Mouse (Mus musculus) frontal cortex, postnatal 10 days (tissue): ENCODE measurements around the gene Anapc11.

ENCODE experiments used
- DNase-seq, 2 experiments: peaks; one replicate each; pipeline ENCODE4 v3.0.0; 2022; ENCODE audit warnings: low spot score in 2 of 2, mixed read lengths in 1 of 2

Anapc11 gene

DNA sequence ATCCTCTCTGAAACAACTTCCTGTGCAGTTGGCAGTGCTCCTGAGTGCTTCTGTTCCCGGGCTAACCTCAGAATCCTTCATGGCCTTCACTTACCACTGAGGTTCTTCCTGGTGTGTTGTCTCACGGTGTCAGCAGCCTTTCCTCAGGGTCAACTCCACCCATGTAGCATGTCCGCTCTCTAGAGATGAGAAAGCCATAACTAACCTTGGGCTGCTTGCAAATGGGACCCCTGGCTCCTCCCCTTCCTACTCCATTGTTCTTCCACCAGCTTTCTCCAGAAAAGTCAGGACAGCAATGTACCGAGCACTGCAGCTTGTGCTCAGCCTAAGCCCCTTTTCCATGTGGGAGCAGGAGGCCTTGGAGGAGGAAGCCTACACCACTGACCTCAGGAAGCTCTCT lies 8.5 kb downstream of the Anapc11 start:
- DNase-seq = no peak

DNA sequence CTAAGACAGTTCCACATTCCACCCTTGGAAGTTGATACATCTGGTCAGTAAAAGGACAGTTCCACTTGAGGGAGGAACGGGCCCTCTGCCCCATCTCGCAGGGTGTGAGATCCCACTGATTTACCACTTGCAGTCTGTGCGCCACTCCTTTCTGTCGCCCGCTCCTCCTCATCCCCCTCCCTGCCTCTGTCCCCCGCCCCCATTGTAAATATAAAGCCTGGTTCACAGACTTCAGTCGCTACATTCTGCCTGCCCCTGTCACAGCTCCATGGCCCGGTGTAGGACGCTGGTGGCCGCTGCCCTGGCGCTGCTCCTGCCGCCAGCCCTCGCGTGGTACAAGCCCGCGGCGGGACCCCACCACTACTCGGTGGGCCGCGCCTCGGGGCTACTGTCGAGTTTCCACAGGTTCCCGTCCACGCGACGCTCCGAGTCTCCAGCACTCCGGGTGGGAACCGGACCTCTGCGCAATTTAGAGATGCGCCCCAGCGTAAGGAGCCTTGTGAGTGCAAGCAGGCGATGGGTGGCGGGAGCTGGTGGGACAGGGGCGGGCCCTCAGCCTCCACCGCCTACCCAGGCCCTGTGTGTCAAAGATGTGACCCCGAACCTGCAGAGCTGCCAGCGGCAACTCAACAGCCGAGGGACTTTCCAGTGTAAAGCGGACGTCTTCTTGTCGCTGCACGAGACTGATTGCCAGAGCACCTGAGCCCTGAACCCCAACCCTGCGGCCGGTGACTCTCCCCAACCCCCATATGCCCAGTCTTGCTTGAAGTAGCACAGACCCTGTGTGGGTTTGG lies 10.2 kb downstream of the Anapc11 start, which contains the start of gene Npb:
Gene Npb (plus strand): TSS at position 237 of the 794 bp plus-strand sequence.
- DNase-seq = no peak

DNA sequence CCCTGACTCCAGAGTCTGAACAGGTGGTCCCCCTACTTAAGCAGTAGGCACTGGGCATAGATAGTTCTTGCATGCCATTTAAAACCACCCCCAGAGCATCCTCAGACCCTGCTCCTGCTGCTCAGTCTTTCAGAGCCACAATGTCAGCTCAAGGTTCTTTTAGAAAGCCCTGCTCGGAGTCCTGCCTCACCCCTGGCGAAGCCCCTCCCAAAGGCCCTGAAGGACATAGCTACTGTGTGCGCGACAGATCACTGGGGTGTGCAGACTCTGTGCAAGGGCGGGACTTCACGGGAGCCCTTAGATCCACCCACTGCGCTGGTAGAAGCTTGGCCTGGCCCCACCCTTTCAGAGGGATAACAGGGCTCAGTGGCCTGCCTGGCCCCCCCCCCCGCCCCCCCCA lies 11.0 kb downstream of the Anapc11 start:
- no peak for DNase-seq

DNA sequence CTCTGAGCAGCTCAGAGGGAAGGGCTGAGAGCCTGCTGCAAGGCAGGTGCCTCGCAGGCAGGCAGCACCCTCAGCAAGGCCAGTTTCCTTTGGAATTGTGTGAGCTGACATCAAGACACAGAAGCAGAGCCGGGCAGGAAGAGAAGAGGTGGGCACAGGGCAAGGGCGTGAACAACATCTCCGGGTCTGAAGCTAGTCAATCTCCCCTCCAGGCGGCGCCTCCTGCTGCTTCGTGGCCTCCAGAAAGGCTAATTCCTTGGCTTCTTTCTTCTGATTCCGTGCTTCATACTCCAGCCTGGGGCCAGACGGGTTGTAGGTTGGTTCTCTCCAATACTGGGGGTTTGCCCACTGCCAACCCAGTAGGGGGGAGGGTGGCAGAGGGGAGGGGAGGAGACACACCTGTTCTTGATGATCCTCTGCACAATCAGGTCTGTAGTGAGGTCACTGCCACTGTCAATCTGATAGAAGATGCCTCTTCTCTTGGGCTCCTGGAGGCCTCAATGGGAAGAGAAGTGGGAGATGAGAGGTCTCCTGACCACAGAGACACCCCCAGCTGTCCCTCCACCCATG lies 12.3 kb downstream of the Anapc11 start:
- DNase-seq = no peak

DNA sequence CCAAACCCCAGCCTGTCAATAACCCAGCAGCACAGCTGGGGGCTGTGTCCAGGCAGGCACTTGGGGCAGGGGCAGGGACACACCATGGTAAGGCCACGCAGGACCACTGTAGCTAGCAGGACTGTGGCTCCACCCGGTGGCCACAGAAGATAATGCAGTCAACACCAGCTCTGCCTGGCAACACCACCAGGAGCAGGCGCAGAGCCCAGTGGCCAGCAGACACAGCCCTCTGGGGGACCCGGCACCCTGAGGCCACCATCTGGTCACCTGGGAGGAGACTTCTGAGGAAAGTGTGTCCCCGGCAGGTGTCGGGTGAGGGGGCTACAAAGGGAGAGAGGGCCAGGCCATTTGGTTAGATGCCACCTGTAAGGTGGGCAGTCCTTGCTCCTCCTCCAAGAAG lies 14.5 kb downstream of the Anapc11 start:
- DNase-seq = peak in 1 of 2 experiments; percentile 64

DNA sequence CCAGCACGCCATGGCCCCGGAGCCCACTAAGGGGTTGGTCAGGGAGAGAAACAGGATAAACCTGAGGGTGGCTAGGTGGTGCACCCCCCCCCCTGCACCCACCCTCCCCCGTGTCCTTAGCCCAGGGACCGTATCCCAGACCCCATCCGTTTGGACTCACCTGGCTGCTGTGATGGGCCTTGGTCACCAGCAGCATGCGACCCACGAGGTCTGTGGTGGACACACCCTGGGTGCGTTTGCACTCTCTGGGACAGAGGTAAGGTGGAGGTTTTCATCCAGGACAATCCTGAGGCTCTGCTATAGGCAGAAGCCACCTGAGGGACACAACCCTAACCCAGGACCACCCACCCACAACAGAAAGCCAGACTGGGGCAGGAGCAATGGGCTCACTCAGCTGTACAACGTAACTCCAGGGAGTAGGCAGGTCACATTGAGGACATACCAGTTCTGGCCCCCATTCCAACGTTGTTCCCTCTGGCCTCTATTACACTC lies 15.3 kb downstream of the Anapc11 start:
- DNase-seq = no peak

DNA sequence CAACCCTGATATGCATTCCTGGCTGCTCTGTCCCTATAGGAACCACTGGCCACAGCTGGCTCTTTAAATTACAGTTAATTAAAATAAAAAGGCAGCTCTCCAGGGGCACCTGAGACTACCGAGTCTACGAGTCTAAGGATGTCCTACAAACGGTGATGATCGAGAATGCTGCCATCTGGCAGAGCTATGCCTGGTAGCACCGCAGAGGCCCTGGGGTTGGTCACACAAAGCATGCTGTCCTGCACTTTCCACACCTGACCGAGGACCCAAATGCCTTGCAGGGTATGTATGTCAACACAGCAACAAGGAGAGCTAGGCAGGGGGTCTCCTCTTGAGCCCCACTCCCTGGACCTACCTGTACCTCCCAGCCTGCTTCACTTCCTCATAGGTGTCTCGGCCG lies 15.8 kb downstream of the Anapc11 start:
- no peak for DNase-seq

DNA sequence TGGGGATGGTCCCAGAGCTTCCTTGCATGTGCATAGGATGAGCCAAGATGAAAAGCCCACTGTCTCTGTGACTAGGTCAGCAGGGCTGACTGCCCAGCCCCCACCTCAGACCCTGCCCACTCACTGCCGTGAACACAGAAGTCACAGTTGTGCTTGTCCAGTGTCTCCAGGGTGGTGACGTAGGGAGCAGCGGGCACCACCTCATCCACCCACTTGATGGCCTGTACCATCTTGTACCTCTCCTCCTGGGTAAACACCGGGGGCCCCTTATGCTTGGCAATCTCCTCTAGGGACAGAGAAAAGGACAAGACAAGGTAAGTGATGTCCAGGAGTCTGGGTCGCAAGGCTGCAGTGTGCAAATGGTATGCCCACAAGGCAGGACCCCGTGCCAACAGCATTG lies 16.9 kb downstream of the Anapc11 start:
- DNase-seq = no peak

DNA sequence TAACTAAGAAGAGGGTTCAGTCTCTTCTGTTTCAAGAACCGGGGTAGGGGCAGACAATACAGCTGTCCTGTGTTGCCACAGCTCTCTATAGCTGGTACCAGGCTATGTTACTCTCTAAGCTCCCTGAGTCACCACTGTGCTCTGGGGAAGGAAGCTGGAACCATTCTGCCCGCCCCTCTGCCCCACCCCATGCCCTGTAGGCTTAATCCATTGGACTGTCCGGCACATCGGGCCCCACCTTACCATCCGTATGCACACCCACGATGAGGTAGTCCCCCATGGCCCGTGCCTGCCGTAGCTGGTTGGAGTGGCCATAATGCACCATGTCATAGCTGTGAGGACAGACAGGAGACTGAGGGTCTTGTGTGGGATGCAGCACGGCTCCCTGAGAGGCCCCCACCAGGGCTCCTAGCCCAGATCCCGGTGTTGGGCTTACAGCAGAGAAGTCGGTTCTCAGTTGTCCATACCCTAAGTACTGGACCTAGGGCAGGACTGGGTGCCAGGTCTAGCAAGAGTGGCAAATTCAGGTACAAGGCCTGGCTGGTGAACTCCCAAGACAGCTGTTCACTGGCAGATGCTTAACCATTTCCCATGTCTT lies 17.5 kb downstream of the Anapc11 start:
- no peak for DNase-seq

DNA sequence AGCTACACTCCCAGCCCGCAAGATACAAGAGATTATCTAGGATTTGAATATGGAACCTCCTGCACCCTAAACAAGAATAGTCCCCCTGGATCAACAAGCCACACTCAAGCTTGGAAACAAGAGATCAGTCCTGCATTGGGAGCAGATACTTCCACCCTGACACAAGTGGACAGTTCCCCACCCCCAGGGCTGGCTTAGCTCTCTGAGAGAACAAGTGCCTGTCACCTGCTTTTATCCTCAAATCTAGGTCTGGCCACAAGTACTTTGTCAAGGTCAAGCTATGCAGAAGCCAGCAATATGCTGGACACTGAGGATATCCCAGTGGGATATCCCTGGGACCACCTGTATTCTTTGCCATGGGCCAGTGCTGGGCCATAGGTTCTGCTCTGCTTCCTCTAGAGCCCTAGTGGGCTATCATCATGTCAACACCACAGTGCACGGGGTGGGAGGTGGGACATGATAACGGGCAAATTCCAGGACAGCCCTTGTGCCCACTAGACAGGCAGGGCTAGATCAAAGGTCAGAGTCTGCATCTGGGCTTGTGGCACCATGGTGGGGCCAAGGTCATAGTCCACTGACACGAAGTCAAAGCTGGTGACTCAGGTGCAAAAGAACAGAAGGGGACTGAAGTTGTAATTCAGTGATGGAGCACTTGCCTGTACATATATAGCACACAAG lies 18.5 kb downstream of the Anapc11 start:
- no peak for DNase-seq

DNA sequence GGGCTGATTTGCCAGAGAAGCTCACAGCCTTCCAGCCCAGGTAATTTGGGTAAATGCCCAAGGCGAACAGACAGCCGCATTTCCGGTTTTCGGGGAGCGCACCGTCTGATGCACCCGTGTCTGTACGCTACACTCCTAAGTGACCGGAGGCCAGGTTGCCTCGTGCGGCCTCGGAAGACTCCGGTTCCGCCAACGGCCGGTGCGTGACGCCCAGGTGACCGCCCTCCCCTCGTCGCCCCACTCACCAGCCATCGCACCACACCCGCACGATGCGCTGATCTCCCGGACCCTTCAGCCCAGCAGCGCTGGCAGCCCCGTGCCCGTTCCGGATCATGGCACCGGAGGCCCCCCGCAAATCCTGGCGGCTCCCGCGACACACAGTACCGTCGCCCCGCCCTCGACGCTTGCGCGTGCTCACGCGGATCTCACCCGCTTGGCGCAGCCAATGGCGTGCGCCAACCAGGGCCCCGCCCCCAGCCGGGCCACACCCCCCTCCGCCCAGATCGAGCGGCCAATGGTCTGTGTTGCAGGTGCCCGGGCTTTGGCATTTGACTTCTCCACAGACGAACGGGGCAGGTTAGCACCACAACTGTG lies 19.4 kb downstream of the Anapc11 start, which contains the start of gene Pcyt2:
Gene Pcyt2 (minus strand): TSS at position 418 of the 594 bp plus-strand sequence.
- DNase-seq = peak; percentile 87 to 91

DNA sequence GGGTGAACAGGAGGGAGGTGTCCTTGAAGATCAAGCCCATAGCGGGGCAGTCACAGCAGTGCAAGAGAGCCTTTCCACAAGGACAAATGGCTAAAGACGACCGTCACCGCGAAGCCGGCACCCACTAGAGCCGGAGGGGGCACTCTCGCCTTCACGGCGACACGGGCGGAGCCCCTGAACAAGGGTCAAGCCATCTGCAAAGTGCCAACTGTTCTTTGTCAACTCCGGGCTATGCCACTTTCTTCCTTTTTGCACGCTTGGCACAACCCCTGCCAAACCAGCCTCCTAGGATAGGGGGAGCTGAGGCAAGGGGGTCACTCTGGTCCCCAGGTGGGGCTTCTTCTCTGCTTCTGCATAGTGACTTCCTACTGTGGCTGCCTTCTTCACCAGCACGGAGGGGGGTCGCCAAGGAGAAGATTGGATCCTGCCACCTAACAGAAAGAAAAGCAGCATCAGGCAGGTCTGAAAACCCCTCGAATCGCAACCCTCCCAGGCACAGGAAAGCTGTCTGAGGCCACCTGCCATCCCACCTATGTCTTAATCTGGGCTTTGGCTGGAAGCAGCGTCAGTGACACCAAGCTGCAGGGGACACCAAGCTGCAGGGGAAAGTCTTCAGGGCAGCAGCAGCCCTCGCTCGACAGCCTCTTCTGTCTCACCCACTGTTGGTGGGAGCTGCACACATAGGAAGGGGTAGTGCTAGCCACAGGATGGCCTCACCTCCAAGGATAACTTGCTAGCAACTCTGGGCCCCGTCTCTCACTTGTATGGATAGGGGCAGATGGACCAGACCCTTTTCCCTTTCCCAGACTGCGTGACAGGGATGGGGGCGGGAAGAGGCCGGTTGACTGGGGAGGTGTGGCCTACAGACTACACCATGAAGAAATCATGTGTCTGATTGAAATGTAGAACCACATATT lies 20.7 kb downstream of the Anapc11 start:
- no peak for DNase-seq

DNA sequence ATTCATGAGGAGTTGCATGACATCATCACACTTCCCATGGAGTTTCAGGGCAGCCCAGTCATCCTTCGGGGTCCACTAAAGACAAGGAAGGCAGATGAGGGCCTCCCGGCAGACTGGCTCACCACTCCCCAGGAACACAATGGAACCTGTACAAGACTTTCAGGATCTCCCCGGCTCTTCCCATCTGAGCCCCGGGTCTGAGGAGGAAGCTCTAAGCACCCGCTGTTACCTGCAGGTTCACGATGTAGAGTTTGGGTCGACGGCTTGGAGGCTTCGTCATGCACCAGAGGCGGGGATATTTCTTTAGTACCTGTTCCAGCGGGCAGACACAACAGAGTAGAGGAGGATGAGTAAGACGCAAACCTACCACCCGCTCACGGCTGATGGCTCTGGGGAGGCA lies 22.0 kb downstream of the Anapc11 start:
- DNase-seq = no peak

DNA sequence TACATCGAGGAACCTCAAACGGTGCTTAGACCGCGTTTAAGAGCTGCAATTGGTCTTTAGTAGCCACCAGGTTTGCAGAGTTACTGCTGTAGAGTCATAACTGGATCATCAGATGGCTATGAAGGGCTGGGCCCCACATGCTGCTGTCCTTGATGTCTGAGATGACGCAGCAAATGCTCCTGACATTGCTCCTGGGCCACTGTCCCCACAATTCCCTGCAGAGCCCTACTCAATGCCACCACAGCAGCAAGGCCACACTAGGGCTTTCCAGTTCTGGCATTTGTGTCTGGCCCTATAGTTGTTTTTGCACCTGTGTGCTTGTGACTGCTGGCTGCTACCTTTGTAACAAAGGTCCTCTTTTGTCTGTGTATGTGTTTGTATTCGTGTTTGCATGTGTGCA lies 24.6 kb downstream of the Anapc11 start:
- no peak for DNase-seq

DNA sequence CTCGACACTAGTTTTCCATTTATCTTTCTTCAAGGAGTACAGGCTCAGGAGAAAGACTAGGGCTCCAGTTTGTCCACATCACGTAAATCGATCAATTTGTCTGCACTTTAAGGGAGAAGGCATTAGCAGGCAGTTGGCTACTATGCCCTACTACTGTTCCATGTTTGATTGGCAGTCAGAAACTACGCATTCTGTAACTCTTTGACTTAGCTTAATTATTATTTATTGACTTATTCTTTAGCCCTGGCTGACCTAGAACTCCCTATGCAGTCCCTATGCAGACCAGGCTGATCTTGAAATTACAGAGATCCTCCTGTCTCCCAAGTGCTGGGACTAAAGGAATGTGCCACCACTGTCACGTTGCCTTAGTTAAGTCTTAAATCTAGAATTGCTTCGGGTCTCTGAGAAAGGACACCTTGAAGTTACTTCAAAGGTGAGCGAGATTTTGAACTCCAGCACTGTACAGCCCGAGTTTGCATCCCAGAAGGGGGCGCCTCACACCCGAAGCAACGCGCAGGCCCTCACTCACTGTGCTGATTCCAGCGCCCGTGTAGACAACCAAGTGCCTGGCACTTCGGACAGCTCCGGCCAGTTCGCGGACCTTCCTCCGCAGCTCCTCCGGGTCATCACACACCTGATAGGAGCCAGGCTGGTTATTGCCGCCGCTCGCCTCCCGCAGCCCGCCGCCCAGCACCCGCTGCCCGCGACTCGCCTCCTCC lies 25.9 kb downstream of the Anapc11 start:
- peak in 1 of 2 experiments; percentile 66 for DNase-seq

DNA sequence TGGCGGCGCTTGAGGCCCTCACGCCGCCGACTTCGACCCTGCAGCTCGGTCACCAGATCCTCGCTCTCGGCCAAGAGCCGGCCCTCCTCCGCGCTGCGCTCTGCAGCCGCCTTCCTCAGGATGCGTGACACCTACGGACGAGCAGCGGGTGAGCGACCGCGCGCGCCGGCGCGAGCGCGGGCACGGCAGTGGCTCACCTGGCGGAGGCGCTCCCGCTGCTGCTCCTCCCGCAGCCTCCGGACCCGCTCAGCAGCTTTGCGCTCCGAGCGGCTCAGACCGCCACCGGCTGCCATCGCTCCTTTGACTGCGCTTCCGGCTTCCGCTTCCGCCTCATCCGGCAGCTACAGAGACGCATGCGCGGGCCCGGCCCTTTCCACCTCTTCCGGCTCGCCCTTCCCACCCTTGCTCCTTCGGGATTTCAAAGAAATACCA lies 26.5 kb downstream of the Anapc11 start:
- DNase-seq = peak; percentile 75 to 82

DNA sequence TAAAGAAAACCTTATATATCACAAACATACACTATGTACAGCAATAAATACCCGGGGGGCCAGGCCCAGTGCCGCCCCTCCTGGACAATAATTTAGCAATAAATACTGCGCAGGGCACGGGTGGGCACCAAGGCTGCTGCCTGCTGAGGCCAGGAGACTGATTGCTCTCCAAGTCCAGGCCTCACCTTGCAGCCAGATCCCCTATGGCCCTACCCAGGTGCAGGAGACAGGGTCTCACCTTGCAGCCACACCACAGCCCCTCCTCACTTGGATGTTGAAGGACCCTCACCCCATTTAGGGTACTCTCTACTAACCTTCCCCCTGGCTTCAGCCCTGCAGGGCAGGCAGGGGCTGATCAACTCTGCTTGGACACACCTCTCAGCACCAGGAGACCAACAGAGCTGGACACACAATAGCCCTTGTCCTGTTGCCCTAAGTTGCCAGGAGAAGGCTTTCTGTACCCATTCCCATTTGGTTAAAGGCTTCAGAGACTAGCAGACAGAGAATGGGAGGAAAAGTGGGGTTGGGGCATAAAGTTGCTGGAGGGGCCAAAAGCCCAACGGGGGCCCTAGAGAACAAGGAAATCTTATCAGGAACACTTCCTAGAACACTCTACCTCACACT lies 27.0 kb downstream of the Anapc11 start, which contains the start of gene Sirt7:
Gene Sirt7 (minus strand): TSS at position 89 of the 624 bp plus-strand sequence.
- DNase-seq = no peak

DNA sequence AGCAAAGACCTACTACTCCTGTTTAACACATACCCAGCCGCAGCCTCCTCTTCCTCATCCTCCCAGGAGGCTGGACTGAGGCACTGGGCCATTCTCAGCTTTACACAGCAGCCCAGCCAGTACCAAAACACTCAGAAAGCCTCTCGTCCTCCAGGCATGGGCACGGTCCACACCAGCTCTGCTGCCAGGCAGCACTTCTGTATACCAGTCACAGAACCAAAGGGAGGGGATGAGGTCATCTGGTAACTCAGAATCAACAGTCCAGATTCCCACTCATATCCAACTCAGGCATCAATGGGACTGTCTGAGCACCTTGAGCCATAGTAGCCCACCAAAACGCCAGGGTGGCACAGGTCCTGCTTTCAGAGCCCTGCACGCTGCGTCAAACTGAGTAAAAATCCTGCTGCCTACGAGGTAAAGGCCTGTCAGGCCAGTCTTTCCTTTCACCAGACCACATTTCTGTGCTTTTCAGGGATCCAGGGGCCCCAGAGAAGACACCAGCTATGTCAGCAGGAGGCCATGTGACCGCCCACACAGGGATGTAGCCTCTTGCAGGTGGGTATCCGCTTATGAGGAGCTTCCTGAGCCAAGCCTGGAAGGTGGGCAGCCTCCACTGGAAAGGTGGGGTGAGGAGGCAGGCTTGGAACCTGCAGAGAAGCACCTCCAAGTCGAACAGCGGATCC lies 28.7 kb downstream of the Anapc11 start:
- DNase-seq = no peak
